Mouse (Mus musculus): ENCODE measurements around the gene Mrpl44. TPM values are rescaled to one million over a fixed set of nuclear protein-coding genes. Genes with fewer than 3 reads are reported as not detected.

Mrpl44 gene
- polyA plus RNA-seq, 1 experiment from 2014 or later, result 29.4 TPM

DNA sequence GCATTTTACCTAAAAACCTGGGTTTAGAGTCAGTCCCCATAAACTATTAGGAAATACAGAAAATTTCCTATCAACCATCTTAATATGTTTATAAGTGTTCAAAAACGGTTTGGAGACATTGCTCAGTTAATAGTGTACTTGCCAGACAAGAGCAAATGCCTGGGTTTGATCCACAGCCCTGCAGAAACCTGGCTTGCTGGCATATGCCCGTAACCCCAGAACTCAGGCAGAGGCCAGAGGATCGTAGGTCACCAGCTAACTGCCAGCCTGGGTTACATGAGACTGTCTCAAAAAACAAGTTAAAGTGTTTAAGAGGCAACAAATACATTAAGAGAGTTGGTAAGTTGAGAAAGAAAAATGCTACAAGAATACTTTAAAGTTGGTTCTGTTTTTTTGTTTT lies 20.9 kb upstream of the Mrpl44 start:
- Histone ChIP-seq H3K36me3 (ENCODE audit: control insufficient read depth, insufficient read depth) (no peaks in the 10 kb centered on the region), H3K9ac (ENCODE audit: low read depth, low read length) (no peak overlapping the region), H3K4me3 (ENCODE audit: low read depth, low read length) (no peak overlapping the region), H3K4me1 (replicated peaks; ENCODE audit: control insufficient read depth, insufficient read depth, low read length) (no peaks in the 10 kb centered on the region), H3K27me3 (replicated peaks; ENCODE audit: control insufficient read depth, insufficient read depth, low read length) (no peaks in the 10 kb centered on the region), H3K4me2 (replicated peaks; ENCODE audit: low read depth) (no peak overlapping the region), H3K27ac (ENCODE audit: low read depth, low read length) (no peak overlapping the region), H3K9me3 (ENCODE audit: control insufficient read depth) (no peaks in the 10 kb centered on the region)
- 84% methylated on average over 3 of the region's 3 CpGs for WGBS
- ATAC-seq, result no peak
- no peak for TF ChIP-seq CTCF (IDR thresholded peaks at IDR 0.05; ENCODE audit: low read depth)

DNA sequence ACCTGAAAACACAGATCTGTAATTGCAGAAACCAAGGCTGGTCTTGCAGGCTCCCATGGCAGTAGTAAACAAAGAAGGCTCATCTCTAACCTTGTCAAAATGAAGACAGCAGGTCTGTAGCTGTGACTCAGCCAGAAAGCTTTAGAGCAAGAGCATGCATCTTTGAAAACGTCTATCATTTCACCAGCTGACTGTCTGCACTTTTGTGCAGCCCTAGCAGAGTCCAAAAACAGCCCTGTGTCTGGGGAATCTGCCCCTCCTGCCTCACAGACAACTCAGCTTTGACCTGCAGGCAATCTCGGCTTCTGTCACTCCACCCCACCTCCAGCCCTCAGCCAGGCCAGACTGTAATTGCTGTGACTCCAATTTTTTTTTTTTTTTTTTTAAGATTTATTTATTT lies 20.4 kb upstream of the Mrpl44 start:
- Histone ChIP-seq H3K27me3 (replicated peaks; ENCODE audit: control insufficient read depth, insufficient read depth, low read length) (no peaks in the 10 kb centered on the region), H3K4me2 (replicated peaks; ENCODE audit: low read depth) (no peak overlapping the region), H3K27ac (ENCODE audit: low read depth, low read length) (no peak overlapping the region), H3K4me1 (replicated peaks; ENCODE audit: control insufficient read depth, insufficient read depth, low read length) (0 out of 2 replicates have a peak, but pooled peaks cover 2% of the 10 kb centered on the region), H3K36me3 (ENCODE audit: control insufficient read depth, insufficient read depth) (no peaks in the 10 kb centered on the region), H3K9me3 (ENCODE audit: control insufficient read depth) (no peaks in the 10 kb centered on the region), H3K9ac (ENCODE audit: low read depth, low read length) (no peak overlapping the region), H3K4me3 (ENCODE audit: low read depth, low read length) (no peak overlapping the region)
- WGBS, result 43% methylated on average over 2 of the region's 2 CpGs
- ATAC-seq, result no peak
- TF ChIP-seq CTCF (IDR thresholded peaks at IDR 0.05; ENCODE audit: low read depth), result no peak

DNA sequence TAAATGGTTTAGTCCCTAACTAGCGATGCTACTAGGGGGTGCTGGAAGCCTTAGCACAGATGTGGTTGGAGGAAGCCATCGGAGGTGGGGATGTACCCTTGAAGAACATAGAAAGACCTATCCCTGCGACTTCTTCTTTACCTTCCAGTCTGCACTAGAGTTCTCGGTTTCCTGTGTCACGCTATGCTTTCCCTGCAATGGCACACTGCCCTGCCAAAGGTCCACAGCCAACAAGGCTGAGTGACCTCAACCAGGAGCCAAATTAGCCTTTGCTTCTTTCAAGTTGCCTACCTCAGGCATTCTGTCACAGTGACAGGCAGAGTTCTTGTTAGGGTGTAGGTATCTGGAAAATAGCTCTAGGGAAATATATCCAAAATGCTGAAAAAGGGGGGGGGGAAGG lies 19.4 kb upstream of the Mrpl44 start:
- WGBS, result 86% methylated on average over 5 of the region's 5 CpGs
- ATAC-seq, result no peak
- Histone ChIP-seq H3K27ac (ENCODE audit: low read depth, low read length) (no peak overlapping the region), H3K4me2 (replicated peaks; ENCODE audit: low read depth) (no peak overlapping the region), H3K9ac (ENCODE audit: low read depth, low read length) (no peak overlapping the region), H3K36me3 (ENCODE audit: control insufficient read depth, insufficient read depth) (no peaks in the 10 kb centered on the region), H3K4me1 (replicated peaks; ENCODE audit: control insufficient read depth, insufficient read depth, low read length) (peaks cover 2% of the 10 kb centered on the region; the same call in 1 of the 2 replicates), H3K4me3 (ENCODE audit: low read depth, low read length) (no peak overlapping the region), H3K9me3 (ENCODE audit: control insufficient read depth) (no peaks in the 10 kb centered on the region), H3K27me3 (replicated peaks; ENCODE audit: control insufficient read depth, insufficient read depth, low read length) (no peaks in the 10 kb centered on the region)
- TF ChIP-seq CTCF (IDR thresholded peaks at IDR 0.05; ENCODE audit: low read depth), result no peak

DNA sequence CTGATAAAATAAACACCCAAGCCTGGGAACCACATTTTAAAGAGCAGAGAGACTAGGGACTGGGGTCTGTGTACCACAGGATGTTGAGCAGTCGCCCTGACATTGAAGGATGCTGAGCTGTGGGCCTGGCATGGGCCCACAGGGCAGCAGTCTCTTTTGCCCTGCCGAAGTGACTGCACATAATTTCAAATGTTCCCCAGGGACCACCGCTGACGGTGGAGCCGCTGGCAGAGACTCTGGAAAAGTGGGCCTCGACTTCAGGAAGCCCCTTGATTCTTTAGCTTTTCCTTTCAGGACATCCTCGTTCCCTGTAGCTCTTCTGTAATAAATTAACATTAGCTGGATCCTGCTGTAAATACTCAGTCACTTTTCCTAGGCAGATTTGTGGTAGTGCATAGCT lies 18.7 kb upstream of the Mrpl44 start:
- no peak overlapping the region for H3K27ac ChIP-seq (ENCODE audit: low read depth, low read length)

DNA sequence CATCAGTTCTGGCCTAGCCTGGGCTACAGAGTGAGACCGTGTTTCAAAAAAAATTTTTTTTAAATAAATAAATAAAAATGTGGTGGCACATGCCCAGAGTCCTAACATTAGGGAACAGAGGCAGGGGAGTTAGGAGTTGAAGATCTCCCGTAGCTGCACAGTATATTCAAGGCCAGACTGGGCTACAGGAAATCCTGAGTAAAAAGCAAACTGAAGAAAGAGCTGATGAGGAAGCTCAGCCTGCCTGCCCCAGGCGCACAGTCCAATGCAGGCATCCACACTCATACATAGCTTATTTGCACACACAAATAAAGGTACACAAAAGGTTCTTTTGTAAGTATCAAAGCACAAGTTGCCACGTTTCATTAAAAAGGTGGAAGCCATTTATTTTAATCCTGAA lies 18.2 kb upstream of the Mrpl44 start:
- no peak for ATAC-seq
- Histone ChIP-seq H3K4me1 (replicated peaks; ENCODE audit: control insufficient read depth, insufficient read depth, low read length) (peaks cover 2% of the 10 kb centered on the region; the same call in 1 of the 2 replicates), H3K27me3 (replicated peaks; ENCODE audit: control insufficient read depth, insufficient read depth, low read length) (no peaks in the 10 kb centered on the region), H3K9me3 (ENCODE audit: control insufficient read depth) (no peaks in the 10 kb centered on the region), H3K4me2 (replicated peaks; ENCODE audit: low read depth) (no peak overlapping the region), H3K9ac (ENCODE audit: low read depth, low read length) (no peak overlapping the region), H3K4me3 (ENCODE audit: low read depth, low read length) (no peak overlapping the region), H3K27ac (ENCODE audit: low read depth, low read length) (no peak overlapping the region), H3K36me3 (ENCODE audit: control insufficient read depth, insufficient read depth) (no peaks in the 10 kb centered on the region)
- TF ChIP-seq CTCF (IDR thresholded peaks at IDR 0.05; ENCODE audit: low read depth), result no peak
- WGBS, result 72% methylated on average over 4 of the region's 4 CpGs

More for the DNA sequence above, 18.7 kb upstream of the Mrpl44 start:
- ATAC-seq, result no peak
- Histone ChIP-seq H3K36me3 (ENCODE audit: control insufficient read depth, insufficient read depth) (no peaks in the 10 kb centered on the region), H3K4me1 (replicated peaks; ENCODE audit: control insufficient read depth, insufficient read depth, low read length) (peaks cover 2% of the 10 kb centered on the region; the same call in 1 of the 2 replicates), H3K27me3 (replicated peaks; ENCODE audit: control insufficient read depth, insufficient read depth, low read length) (no peaks in the 10 kb centered on the region), H3K4me2 (replicated peaks; ENCODE audit: low read depth) (no peak overlapping the region), H3K9me3 (ENCODE audit: control insufficient read depth) (no peaks in the 10 kb centered on the region), H3K9ac (ENCODE audit: low read depth, low read length) (no peak overlapping the region), H3K4me3 (ENCODE audit: low read depth, low read length) (no peak overlapping the region)
- 57% methylated on average over 7 of the region's 7 CpGs for WGBS
- no peak for TF ChIP-seq CTCF (IDR thresholded peaks at IDR 0.05; ENCODE audit: low read depth)

DNA sequence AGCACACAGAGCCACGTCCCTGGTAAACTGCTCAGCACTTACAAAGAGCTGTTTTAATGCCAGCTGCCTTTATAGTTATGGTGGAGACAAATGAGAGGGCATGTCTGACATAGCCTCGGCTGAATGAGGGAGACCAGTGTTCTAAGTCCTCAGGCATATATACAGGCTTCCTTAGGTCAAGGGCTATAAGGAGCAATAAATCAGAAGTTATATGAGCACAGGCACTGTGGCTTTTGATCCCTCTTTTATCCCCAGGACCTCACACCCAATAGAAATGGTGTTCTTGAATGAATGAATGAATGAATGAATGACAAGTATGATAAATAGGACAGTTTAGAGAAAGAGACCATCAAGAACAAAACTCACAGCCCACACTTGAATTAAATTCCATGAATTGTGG lies 16.8 kb upstream of the Mrpl44 start:
- Histone ChIP-seq H3K9ac (ENCODE audit: low read depth, low read length) (no peak overlapping the region), H3K9me3 (ENCODE audit: control insufficient read depth) (no peaks in the 10 kb centered on the region), H3K27me3 (replicated peaks; ENCODE audit: control insufficient read depth, insufficient read depth, low read length) (no peaks in the 10 kb centered on the region), H3K36me3 (ENCODE audit: control insufficient read depth, insufficient read depth) (no peaks in the 10 kb centered on the region), H3K4me2 (replicated peaks; ENCODE audit: low read depth) (no peak overlapping the region), H3K4me3 (ENCODE audit: low read depth, low read length) (no peak overlapping the region), H3K27ac (ENCODE audit: low read depth, low read length) (no peak overlapping the region), H3K4me1 (replicated peaks; ENCODE audit: control insufficient read depth, insufficient read depth, low read length) (peaks cover 2% of the 10 kb centered on the region; the same call in 1 of the 2 replicates)
- WGBS, result 25% methylated on average over 2 of the region's 2 CpGs
- ATAC-seq, result no peak
- no peak for TF ChIP-seq CTCF (IDR thresholded peaks at IDR 0.05; ENCODE audit: low read depth)

All from intestine, postnatal 0 days (tissue).